Mouse (Mus musculus) embryonic facial prominence, embryonic 12.5 days (tissue): ENCODE data around the gene Mybl2. TPM values are rescaled to one million over a fixed set of nuclear protein-coding genes. Genes with fewer than 3 reads are reported as not detected.
A peak's percentile ranks its signal among the peaks of the same experiment; 100 is the strongest.
"Not testable (repeated sequence)": the region's sequence is repeated elsewhere in the genome, so short reads cannot be mapped to it uniquely, and the experiment has no call there.

ENCODE experiments used
- ATAC-seq: fragments of 200-750 bp; cut with Nextera tagmentation; 2 replicates; pipeline ENCODE4 v1.8.0; 2017; ENCODE audit not compliant: insufficient number of reproducible peaks, insufficient read depth, low FRiP score, low TSS enrichment
- H3K27ac ChIP-seq: fragments of 300-500 bp; sonication (generic); 2 replicates; pipeline ENCODE4 v1.5.1; 2016; ENCODE audit warnings: mild to moderate bottlenecking
- H3K27me3 ChIP-seq: fragments of 300-500 bp; sonication (generic); 2 replicates; pipeline ENCODE4 v1.6.1; 2016; ENCODE audit warnings: mild to moderate bottlenecking, moderate library complexity
- H3K36me3 ChIP-seq: fragments of 300-500 bp; sonication (generic); 2 replicates; pipeline ENCODE4 v1.6.1; 2016; ENCODE audit warnings: mild to moderate bottlenecking
- H3K4me1 ChIP-seq: fragments of 300-500 bp; sonication (generic); 2 replicates; pipeline ENCODE4 v1.6.1; 2016
- H3K4me2 ChIP-seq: fragments of 300-500 bp; sonication (generic); replicated peaks from 2 replicates; pipeline ENCODE4 v1.6.1; 2016; ENCODE audit warnings: mild to moderate bottlenecking, moderate library complexity
- H3K4me3 ChIP-seq: fragments of 300-500 bp; sonication (generic); 2 replicates; pipeline ENCODE4 v1.5.1; 2016; ENCODE audit warnings: mild to moderate bottlenecking
- H3K9ac ChIP-seq: fragments of 300-500 bp; sonication (generic); 2 replicates; pipeline ENCODE4 v1.6.1; 2016; ENCODE audit warnings: mild to moderate bottlenecking, moderate library complexity
- H3K9me3 ChIP-seq: fragments of 300-500 bp; sonication (generic); 2 replicates; pipeline ENCODE4 v1.6.1; 2016; ENCODE audit warnings: mild to moderate bottlenecking, moderate library complexity
- WGBS: fragments of 180-500 bp; shearing (Covaris S2); methylation state at CpG from one replicate; pipeline ENCODE4 v1.1.7; 2016; 5-methylcytosine and 5-hydroxymethylcytosine counted together
- polyA plus RNA-seq: library from polyadenylated mRNA; unstranded; fragments of >200 nt; fragmentation: Nextera tagmentation; extraction: Ambion mirVana; gene quantifications from 2 replicates; pipeline ENCODE4 v1.2.1, GENCODE M21; 2016

The Mybl2 gene
- polyA plus RNA-seq, 1 experiment from 2014 or later = 35.2 TPM

DNA sequence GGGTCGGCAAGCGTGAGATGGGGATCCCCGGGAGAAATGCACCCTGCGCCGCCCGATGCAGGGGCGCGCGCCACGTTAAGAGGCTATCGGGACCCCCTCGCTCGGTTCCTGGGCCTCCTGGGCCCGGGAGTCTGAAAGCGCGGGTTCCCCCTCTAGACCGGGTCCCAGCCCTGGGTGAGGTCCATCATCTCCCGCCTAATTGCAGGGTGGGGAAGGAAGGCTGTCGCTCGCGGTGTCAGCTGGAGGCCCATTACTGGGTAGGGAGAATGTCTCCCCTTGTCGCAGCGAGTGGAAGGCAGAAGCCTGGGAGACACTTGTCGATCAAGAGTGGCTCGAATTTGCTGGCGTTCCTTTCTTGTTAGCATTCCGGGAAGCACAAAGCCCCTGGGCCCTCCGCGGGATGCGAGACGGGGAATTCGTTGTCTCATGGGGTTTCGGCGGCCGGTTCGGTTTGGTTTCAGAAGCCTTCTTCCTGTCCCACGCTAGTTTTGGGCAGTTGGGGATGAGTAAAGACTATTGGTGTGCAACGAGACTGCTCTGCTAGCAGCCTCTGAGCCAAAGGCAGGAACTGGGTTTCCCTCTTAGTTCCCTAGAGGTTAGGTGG lies 506 bp downstream of the Mybl2 start:
- H3K27me3 ChIP-seq = no peaks in the 10 kb centered on the region
- H3K27ac ChIP-seq = peak overlapping the region; percentile 52; the same call in 1 of the 2 replicates
- under 1% methylated on average over 35 of the region's 38 CpGs for WGBS
- H3K9ac ChIP-seq = peak overlapping the region; percentile 73
- H3K4me3 ChIP-seq = peak overlapping the region; percentile 79
- H3K36me3 ChIP-seq = no peaks in the 10 kb centered on the region
- H3K4me2 ChIP-seq = peak overlapping the region; percentile 97
- ATAC-seq = no peak
- no peaks in the 10 kb centered on the region for H3K9me3 ChIP-seq
- peaks cover 19% of the 10 kb centered on the region for H3K4me1 ChIP-seq

DNA sequence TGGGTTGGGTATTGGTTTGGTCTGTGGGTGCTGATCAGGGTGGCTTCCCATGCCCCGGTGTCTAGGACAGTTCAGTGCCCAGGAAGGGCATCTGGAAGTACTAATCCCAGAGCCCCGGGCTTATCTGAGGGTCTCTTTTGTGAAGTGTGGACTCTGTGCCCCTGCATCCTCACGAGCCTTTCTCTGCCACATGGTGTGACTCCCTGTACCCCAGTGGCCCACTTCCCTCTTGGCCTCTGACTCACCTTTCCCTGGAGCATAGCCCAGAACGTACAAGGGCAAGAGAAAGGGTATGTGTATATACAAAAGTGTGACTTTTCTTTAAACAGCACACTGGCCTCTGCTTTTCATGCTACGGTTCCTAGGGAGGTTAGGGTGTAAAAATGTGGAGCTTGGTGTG lies 1.2 kb downstream of the Mybl2 start:
- Histone ChIP-seq H3K27ac (no peak overlapping the region), H3K27me3 (no peaks in the 10 kb centered on the region), H3K4me1 (peaks cover 19% of the 10 kb centered on the region), H3K9ac (peak overlapping the region; percentile 73; the same call in 1 of the 2 replicates), H3K4me3 (peak overlapping the region; percentile 79), H3K9me3 (no peaks in the 10 kb centered on the region), H3K36me3 (no peaks in the 10 kb centered on the region), H3K4me2 (peak overlapping the region; percentile 97)
- 24% methylated on average over 5 of the region's 5 CpGs for WGBS
- no peak for ATAC-seq

DNA sequence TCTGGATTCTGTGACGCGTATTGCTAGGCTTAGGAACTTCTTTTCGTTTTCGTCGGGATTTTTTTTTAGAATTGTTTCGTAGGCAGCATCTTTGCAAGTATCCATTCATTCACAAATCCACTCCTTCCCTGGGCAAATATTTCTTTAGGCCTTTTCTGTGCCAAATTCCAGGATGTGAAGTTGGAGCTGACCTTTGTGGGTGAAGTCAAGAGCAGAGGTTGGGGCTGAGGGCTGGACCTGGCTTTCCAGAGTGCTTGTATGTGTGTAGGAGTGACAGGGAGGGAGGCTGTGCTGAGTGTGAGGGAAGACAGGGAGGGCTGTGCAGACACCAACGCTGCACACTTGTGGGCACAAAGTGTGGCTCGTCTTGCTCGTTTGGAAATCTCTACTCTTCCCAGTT lies 2.1 kb downstream of the Mybl2 start:
- peaks cover 19% of the 10 kb centered on the region for H3K4me1 ChIP-seq
- no peak for ATAC-seq
- no peaks in the 10 kb centered on the region for H3K36me3 ChIP-seq
- 87% methylated on average over 9 of the region's 9 CpGs for WGBS
- H3K4me2 ChIP-seq = no peak overlapping the region
- no peaks in the 10 kb centered on the region for H3K27me3 ChIP-seq
- H3K9me3 ChIP-seq = no peaks in the 10 kb centered on the region
- no peak overlapping the region for H3K4me3 ChIP-seq
- H3K27ac ChIP-seq = no peak overlapping the region
- no peak overlapping the region for H3K9ac ChIP-seq

DNA sequence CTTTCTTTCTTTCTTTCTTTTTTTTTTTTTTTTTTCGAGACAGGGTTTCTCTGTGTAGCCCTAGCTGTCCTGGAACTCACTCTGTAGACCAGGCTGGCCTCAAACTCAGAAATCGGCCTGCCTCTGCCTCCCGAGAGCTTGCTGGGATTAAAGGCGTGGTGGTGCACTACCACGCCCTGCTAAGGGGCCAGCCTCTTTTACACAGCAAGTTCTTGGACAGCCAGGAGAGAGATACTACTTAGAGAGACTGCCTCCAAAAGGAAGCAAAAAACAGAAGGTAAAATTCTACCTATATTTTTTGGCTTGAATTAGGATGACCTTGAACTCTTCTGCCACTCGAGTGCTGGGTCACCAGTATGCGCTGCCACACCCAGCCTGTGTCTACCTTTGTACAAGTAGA lies 4.5 kb downstream of the Mybl2 start:
- not testable (repeated sequence) for H3K9ac ChIP-seq, ATAC-seq, H3K4me3 ChIP-seq, H3K27me3 ChIP-seq, H3K36me3 ChIP-seq, H3K27ac ChIP-seq, H3K4me2 ChIP-seq, H3K9me3 ChIP-seq
- peaks cover 16% of the 10 kb centered on the region for H3K4me1 ChIP-seq
- WGBS = 89% methylated on average over 7 of the region's 7 CpGs

DNA sequence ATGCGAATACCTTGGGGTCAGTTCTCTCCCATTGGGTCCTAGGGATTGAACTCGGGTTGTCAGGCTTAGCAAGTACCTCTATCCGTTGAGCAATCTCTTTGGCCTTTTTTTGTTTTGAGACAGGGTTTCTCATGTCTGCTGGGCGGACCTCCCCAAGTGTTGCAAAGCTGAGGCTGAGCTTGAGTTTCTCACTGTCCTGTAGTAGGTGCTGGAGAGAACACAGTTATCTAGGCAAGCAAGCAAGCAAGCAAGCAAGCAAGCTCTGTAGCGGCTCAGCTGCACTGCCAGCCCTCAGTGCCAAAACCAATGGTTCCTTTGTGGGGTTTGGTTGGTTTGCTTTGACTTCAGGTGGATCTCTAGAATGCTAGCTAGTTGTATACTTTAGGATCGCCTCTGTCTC lies 6.1 kb downstream of the Mybl2 start:
- H3K9me3 ChIP-seq = no peaks in the 10 kb centered on the region
- H3K9ac ChIP-seq = no peak overlapping the region
- H3K4me1 ChIP-seq = peaks cover 7% of the 10 kb centered on the region
- WGBS = 81% methylated on average over 6 of the region's 6 CpGs
- no peak overlapping the region for H3K4me2 ChIP-seq
- H3K4me3 ChIP-seq = no peak overlapping the region
- no peaks in the 10 kb centered on the region for H3K27me3 ChIP-seq
- no peak overlapping the region for H3K27ac ChIP-seq
- no peak for ATAC-seq
- peaks cover 16% of the 10 kb centered on the region for H3K36me3 ChIP-seq

DNA sequence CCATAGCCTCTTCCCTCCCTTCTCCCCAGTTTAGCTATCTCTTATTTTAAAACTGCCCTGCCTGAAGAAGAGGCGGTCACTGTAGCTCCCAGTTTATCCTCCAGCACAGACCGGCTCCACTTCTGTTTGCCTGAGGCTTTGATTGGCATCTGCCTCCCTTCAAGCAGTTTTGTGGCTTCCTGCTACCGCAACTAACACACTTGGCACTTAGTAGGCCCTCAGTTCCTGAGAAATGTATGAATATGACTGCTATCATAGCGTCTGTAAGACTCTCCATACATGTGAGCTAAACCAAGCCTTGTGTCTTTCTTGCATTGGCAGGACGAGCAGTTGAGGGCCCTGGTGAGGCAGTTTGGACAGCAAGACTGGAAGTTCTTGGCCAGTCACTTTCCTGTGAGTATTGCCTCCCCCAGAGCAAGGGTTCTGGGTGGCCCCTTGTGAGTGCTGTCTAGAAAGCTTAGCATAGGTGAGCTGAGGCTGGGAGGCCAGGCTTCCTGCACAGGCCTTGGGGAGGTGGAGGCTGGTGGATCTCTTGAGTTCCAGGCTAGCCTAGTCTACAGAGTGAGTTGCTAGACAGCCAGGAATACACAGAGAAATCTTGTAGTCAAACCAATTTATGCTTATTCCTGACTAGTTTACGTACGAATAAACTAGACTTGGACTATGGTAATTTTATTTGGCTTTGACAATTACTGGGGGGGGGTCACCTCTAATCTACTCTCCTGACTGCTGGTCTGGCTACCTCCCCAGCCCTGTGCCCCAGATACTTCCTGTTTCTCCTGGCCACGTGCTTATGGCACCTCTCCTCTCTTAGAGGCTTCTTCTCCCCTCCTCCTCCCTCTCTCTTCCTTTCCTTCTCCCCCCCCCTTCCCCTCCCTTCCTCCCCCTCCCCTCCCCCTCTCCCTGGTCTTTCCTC lies 7.0 kb downstream of the Mybl2 start:
- Histone ChIP-seq H3K27me3 (no peaks in the 10 kb centered on the region), H3K9me3 (no peaks in the 10 kb centered on the region), H3K9ac (no peak overlapping the region), H3K27ac (no peak overlapping the region), H3K4me2 (no peak overlapping the region), H3K4me3 (no peak overlapping the region), H3K4me1 (no peaks in the 10 kb centered on the region), H3K36me3 (peaks cover 21% of the 10 kb centered on the region)
- 77% methylated on average over 8 of the region's 8 CpGs for WGBS
- no peak for ATAC-seq

DNA sequence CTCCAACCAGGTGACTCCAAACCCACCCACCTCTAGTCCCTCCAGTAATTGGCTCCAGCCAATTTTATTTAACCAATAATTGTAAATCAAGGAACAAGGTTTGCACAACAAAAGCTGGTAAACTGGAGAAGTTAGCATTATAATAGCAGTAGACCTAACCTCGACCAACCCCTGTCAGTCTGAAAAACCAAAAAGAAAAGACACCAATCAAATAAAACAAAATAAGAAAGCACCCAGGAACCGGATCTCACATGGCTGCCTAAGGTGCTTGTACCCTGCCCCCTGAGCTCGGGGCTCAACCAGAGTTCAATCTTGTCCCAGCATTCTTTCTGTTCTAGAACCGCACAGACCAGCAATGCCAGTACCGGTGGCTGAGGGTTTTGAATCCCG lies 7.6 kb downstream of the Mybl2 start:
- WGBS = 75% methylated on average over 6 of the region's 6 CpGs
- H3K27ac ChIP-seq = no peak overlapping the region
- H3K4me2 ChIP-seq = no peak overlapping the region
- no peak overlapping the region for H3K4me3 ChIP-seq
- no peak for ATAC-seq
- H3K27me3 ChIP-seq = no peaks in the 10 kb centered on the region
- H3K36me3 ChIP-seq = peaks cover 21% of the 10 kb centered on the region
- H3K9me3 ChIP-seq = no peaks in the 10 kb centered on the region
- H3K4me1 ChIP-seq = no peaks in the 10 kb centered on the region
- no peak overlapping the region for H3K9ac ChIP-seq

DNA sequence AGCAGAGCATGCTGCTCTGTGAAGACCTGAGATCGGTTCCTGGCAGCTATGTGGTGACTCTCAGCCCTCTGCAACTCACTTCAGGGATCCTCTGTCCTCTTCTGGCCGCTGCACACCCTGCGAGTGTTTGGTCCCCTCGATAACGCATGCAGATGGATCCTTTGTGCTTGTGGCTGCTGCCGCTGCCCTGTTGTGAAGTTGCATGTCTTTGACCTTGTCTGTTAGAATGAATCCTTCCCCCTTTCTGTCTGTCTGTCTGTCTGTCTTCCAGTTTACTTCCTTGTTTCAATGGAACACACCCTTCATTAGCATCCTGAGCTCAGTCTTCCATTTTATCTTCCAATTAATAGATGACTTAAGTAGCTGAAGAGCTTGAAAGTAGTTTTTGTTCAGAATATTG lies 11.8 kb downstream of the Mybl2 start:
- no peak for ATAC-seq
- Histone ChIP-seq H3K27me3 (no peaks in the 10 kb centered on the region), H3K9me3 (no peaks in the 10 kb centered on the region), H3K9ac (no peak overlapping the region), H3K4me2 (no peak overlapping the region), H3K27ac (no peak overlapping the region), H3K36me3 (peaks cover 38% of the 10 kb centered on the region), H3K4me1 (no peaks in the 10 kb centered on the region), H3K4me3 (no peak overlapping the region)
- WGBS = 94% methylated on average over 6 of the region's 6 CpGs

DNA sequence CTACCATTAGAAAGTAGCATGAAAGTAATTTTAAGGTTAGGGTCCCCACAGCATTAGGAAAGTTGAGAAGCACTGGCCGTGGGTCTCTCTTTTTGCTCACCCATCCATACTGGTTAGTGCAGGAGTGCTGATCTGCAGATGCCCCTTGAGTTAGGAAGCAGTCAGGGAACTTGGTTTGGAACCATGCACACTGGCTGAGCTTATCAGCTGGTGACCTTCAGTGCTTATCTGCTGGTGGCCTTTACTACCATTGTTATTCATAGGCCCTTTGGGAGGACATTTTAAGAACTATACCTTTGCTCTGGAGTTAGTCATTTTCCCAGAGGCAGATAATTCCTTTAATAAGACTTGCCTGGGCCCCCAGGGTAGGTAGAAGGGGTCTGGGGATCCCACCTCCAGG lies 12.7 kb downstream of the Mybl2 start:
- Histone ChIP-seq H3K9me3 (no peaks in the 10 kb centered on the region), H3K4me1 (no peaks in the 10 kb centered on the region), H3K36me3 (peaks cover 39% of the 10 kb centered on the region), H3K27me3 (no peaks in the 10 kb centered on the region), H3K9ac (no peak overlapping the region), H3K27ac (no peak overlapping the region), H3K4me2 (no peak overlapping the region), H3K4me3 (no peak overlapping the region)
- ATAC-seq = no peak
- 83% methylated on average over 1 of the region's 1 CpGs for WGBS

DNA sequence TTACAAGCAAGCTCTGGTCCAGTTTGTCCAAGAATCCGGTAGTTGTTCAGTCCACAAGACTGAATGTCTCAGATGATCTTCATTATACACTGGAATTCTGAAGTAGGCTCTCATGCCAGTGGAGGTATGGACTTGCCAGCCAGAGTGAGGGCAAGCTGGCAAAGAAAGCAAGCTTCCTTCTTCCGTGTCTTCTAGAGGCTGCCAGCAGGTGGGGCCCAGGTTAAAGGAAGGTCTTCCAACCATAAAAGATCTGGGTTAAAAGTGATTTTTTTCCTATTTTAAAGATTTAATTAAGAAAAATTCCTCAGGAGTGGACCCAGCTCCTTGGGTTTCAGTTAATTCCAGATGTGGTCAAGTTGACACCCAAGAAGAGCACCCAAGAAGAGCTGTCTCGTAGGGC lies 15.7 kb downstream of the Mybl2 start:
- Histone ChIP-seq H3K27ac (no peak overlapping the region), H3K9me3 (no peaks in the 10 kb centered on the region), H3K27me3 (no peaks in the 10 kb centered on the region), H3K4me3 (no peak overlapping the region), H3K9ac (no peak overlapping the region), H3K36me3 (peaks cover 48% of the 10 kb centered on the region), H3K4me2 (no peak overlapping the region), H3K4me1 (no peaks in the 10 kb centered on the region)
- WGBS = 87% methylated on average over 3 of the region's 3 CpGs
- no peak for ATAC-seq

DNA sequence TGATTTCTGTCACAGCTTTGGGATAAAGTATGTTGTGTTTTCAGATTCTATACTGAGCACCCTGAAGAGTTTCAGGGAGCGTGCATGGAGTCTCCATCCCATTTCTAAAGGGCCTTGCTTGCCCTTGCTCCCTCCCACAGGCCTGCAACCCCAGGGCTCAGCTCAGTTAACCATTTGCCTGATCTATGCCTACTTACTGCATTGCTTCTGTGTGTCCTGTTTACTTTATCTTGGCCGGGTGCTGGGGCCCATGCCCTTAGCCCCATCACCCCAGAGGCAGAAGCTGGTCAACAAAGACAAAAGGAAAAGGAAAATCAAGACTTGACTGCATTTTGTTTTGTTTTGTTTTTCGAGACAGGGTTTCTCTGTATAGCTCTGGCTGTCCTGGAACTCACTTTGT lies 17.1 kb downstream of the Mybl2 start:
- ATAC-seq = no peak
- H3K27ac ChIP-seq = no peak overlapping the region
- H3K27me3 ChIP-seq = no peaks in the 10 kb centered on the region
- no peak overlapping the region for H3K4me2 ChIP-seq
- no peaks in the 10 kb centered on the region for H3K9me3 ChIP-seq
- WGBS = 82% methylated on average over 3 of the region's 3 CpGs
- H3K4me1 ChIP-seq = no peaks in the 10 kb centered on the region
- no peak overlapping the region for H3K9ac ChIP-seq
- H3K4me3 ChIP-seq = no peak overlapping the region
- H3K36me3 ChIP-seq = peaks cover 48% of the 10 kb centered on the region

DNA sequence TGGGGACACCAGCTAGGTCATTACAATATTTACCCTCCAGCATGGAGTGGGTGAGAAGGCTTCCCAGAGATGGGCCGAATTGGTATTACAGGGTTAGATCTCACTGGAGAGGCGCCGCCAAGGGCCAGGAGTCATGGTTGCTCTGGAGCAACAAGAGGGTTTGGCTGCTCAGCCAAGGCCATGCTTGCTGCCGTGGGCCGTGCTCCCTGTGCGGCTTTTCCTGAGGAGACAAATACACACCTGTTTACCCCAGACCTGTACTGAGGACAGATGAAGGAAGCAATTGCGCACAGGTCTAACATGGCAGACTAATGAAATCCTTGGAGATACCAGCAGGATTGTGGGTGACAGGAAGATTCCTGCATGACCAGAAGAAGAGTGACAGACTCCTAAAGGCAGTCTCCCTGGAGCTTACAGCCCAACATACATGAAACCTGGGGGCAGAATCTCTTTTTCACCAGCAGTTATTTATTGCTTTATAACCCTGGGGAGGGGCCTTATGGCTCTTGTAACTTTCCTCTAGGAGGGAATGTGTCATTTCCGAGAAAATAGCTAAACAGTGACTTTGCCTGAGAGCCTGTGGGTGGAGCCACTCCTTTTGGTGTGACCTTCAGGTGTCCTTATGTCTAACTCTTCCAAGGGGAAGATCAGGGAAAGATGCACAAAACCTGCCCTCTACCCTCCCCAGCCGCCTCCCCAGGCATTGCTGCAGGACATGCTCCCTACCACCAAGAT lies 18.7 kb downstream of the Mybl2 start:
- Histone ChIP-seq H3K27me3 (no peaks in the 10 kb centered on the region), H3K4me2 (no peak overlapping the region), H3K36me3 (peaks cover 58% of the 10 kb centered on the region), H3K4me3 (no peak overlapping the region), H3K4me1 (no peaks in the 10 kb centered on the region), H3K9ac (no peak overlapping the region), H3K27ac (no peak overlapping the region), H3K9me3 (no peaks in the 10 kb centered on the region)
- ATAC-seq = no peak
- WGBS = 88% methylated on average over 9 of the region's 9 CpGs
